Mouse (Mus musculus) C2C12 (cell line): Measurements from ENCODE around the gene Nrde2. TPM values are rescaled to one million over a fixed set of nuclear protein-coding genes. Genes with fewer than 3 reads are reported as not detected.

Experiments
- H3K27me3 ChIP-seq: one replicate; pipeline ENCODE4 v1.6.1; 2011; ENCODE audit not compliant: control insufficient read depth, insufficient read depth, insufficient read length
- H3K36me3 ChIP-seq: one replicate; pipeline ENCODE4 v1.6.1; 2011; ENCODE audit not compliant: control insufficient read depth, insufficient read depth
- H3K4me3 ChIP-seq: one replicate; pipeline ENCODE4 v1.5.1; 2011; ENCODE audit warnings: mild to moderate bottlenecking, control low read depth; ENCODE audit not compliant: poor library complexity, insufficient read depth, severe bottlenecking
- H3K79me2 ChIP-seq: one replicate; pipeline ENCODE4 v1.6.1; 2011; ENCODE audit not compliant: control insufficient read depth, insufficient read depth
- H3K79me3 ChIP-seq: one replicate; pipeline ENCODE4 v1.6.1; 2011; ENCODE audit warnings: low read depth, control low read depth
- H3ac ChIP-seq: one replicate; pipeline ENCODE3; 2011; ENCODE audit warnings: low read depth; ENCODE audit not compliant: control insufficient read depth, insufficient read length
- CEBPB ChIP-seq: IDR thresholded peaks from one replicate; pipeline ENCODE4 v1.6.1; 2011; ENCODE audit warnings: low read depth, mild to moderate bottlenecking, control low read depth, moderate library complexity
- CTCF ChIP-seq: IDR thresholded peaks from one replicate; pipeline ENCODE4 v1.5.1; 2011; ENCODE audit not compliant: control insufficient read depth, insufficient read depth, insufficient read length
- FOSL1 ChIP-seq: IDR thresholded peaks from one replicate; pipeline ENCODE4 v1.8.0; 2011; ENCODE audit warnings: mild to moderate bottlenecking, low read length; ENCODE audit not compliant: poor library complexity, insufficient read depth, severe bottlenecking
- MAX ChIP-seq: IDR thresholded peaks from one replicate; pipeline ENCODE4 v1.6.1; 2011; ENCODE audit warnings: mild to moderate bottlenecking, control low read depth
- MYOD1 ChIP-seq: IDR thresholded peaks from one replicate; pipeline ENCODE4 v1.6.1; 2011; ENCODE audit warnings: low read depth; ENCODE audit not compliant: control insufficient read depth, insufficient read length
- MYOG ChIP-seq: IDR thresholded peaks from one replicate; pipeline ENCODE4 v1.6.1; 2011; ENCODE audit not compliant: control insufficient read depth, insufficient read length; ENCODE audit errors: extremely low read depth
- USF1 ChIP-seq: IDR thresholded peaks from one replicate; pipeline ENCODE4 v1.6.1; 2011; ENCODE audit warnings: low read depth, mild to moderate bottlenecking, control low read depth, moderate library complexity
- polyA plus RNA-seq: library from polyadenylated mRNA; unstranded; fragments of >200 nt; fragmentation: generic; extraction: Trizol; gene quantifications from one replicate; pipeline ENCODE4 v1.2.1, GENCODE M21; 2012; ENCODE audit warnings: missing spikeins

Gene Nrde2
- polyA plus RNA-seq, 1 experiment = 10.2 TPM

DNA sequence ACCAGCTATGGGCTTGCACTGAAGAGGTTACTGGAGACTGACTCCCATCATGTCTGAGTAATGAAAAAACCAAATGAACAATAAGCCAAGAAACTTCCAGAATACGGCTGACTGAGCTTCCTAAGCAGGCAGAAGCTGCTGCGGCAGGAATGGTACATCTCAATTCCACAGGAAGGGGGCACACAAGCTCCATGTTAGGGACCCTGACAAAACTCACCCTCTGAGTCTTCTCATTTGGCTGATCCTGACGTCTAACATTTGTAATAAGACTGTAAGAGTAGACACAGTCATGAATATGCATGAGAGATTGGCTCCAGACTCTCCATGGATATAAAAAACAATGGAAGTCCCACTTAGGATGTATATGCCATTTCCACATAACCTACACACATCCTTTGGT is 6.7 kb upstream of the Nrde2 start:
- H3K36me3 ChIP-seq = no peaks in the 10 kb centered on the region
- no peak overlapping the region for H3ac ChIP-seq
- H3K4me3 ChIP-seq = no peak overlapping the region

GRCm38 (mm10) chr12:100164991-100165500 is 5.6 kb upstream of the Nrde2 start:
- no peaks in the 10 kb centered on the region for H3K79me2 ChIP-seq
- no peaks in the 10 kb centered on the region for H3K27me3 ChIP-seq
- H3K79me3 ChIP-seq = no peaks in the 10 kb centered on the region
- TF ChIP-seq MAX (no peak), CEBPB (no peak), FOSL1 (no peak), MYOD1 (no peak), MYOG (no peak), USF1 (no peak), CTCF (no peak)
- H3K36me3 ChIP-seq = no peaks in the 10 kb centered on the region
- no peak overlapping the region for H3K4me3 ChIP-seq
- H3ac ChIP-seq = no peak overlapping the region

More for the DNA sequence above, 6.7 kb upstream of the Nrde2 start:
- H3K27me3 ChIP-seq = no peaks in the 10 kb centered on the region
- TF ChIP-seq CTCF = peak; percentile 37
- TF ChIP-seq CEBPB = no peak
- H3K79me3 ChIP-seq = no peaks in the 10 kb centered on the region
- H3K79me2 ChIP-seq = no peaks in the 10 kb centered on the region

DNA sequence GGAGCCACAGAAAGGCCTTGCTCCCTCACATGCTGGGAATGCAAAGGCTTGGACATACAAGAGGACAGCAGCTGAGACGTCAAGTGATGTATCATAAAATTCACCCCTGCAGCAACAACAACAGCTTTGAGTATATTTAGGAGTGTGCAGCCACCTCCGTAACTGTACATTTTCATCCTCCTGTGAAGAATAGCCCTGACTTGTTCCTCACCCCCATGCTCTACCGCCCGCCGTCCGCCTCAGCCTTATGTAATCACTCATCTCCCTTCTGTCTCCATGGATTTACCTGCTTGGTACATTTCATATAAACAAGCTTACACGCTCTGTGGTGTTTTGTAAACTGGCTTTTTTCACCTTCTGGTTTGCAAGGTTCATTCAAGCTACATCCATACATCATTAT is 7.0 kb downstream of the Nrde2 start:
- Histone ChIP-seq H3ac (no peak overlapping the region), H3K36me3 (peaks cover 33% of the 10 kb centered on the region), H3K4me3 (no peak overlapping the region), H3K79me2 (peaks cover 27% of the 10 kb centered on the region), H3K27me3 (no peaks in the 10 kb centered on the region), H3K79me3 (peaks cover 12% of the 10 kb centered on the region)
- TF ChIP-seq MYOD1 (no peak), MAX (no peak), CEBPB (no peak), USF1 (no peak), FOSL1 (no peak), CTCF (no peak), MYOG (no peak)

GRCm38 (mm10) chr12:100144269-100144668 is 15.2 kb downstream of the Nrde2 start:
- H3K27me3 ChIP-seq = no peaks in the 10 kb centered on the region
- no peak overlapping the region for H3K4me3 ChIP-seq
- peaks cover 63% of the 10 kb centered on the region for H3K36me3 ChIP-seq
- no peak overlapping the region for H3ac ChIP-seq
- no peaks in the 10 kb centered on the region for H3K79me3 ChIP-seq
- no peaks in the 10 kb centered on the region for H3K79me2 ChIP-seq
- TF ChIP-seq USF1 (no peak), MYOG (no peak), MAX (no peak), FOSL1 (no peak), CTCF (no peak), MYOD1 (no peak), CEBPB (no peak)

GRCm38 (mm10) chr12:100143737-100144136 is 15.7 kb downstream of the Nrde2 start:
- Histone ChIP-seq H3K79me3 (no peaks in the 10 kb centered on the region), H3ac (no peak overlapping the region), H3K27me3 (no peaks in the 10 kb centered on the region), H3K79me2 (no peaks in the 10 kb centered on the region), H3K4me3 (no peak overlapping the region), H3K36me3 (peaks cover 63% of the 10 kb centered on the region)
- TF ChIP-seq FOSL1 (no peak), CTCF (no peak), CEBPB (no peak), MYOG (no peak), MYOD1 (no peak), USF1 (no peak), MAX (no peak)

GRCm38 (mm10) chr12:100142848-100143523 is 16.5 kb downstream of the Nrde2 start:
- Histone ChIP-seq H3K4me3 (no peak overlapping the region), H3ac (no peak overlapping the region), H3K36me3 (peaks cover 67% of the 10 kb centered on the region), H3K79me2 (no peaks in the 10 kb centered on the region), H3K27me3 (no peaks in the 10 kb centered on the region), H3K79me3 (no peaks in the 10 kb centered on the region)
- TF ChIP-seq MYOD1 (no peak), USF1 (no peak), CEBPB (no peak), MAX (no peak), MYOG (no peak), FOSL1 (no peak)
